Mouse (Mus musculus) testis, adult 2 months (tissue): ENCODE data around the gene Cpa2.

ENCODE experiments used
- CTCF ChIP-seq: fragments of 200-500 bp; IDR thresholded peaks from 2 replicates; pipeline ENCODE4 v1.5.1; 2012; ENCODE audit warnings: low read depth, mild to moderate bottlenecking, inconsistent platforms, low read length, moderate library complexity; ENCODE audit not compliant: control insufficient read depth, insufficient read depth, insufficient replicate concordance
- POLR2A ChIP-seq: fragments of 200-500 bp; IDR thresholded peaks from 2 replicates; pipeline ENCODE4 v1.6.1; 2012; ENCODE audit warnings: low read depth, mild to moderate bottlenecking, inconsistent platforms, low read length, moderate library complexity; ENCODE audit not compliant: control insufficient read depth

DNA sequence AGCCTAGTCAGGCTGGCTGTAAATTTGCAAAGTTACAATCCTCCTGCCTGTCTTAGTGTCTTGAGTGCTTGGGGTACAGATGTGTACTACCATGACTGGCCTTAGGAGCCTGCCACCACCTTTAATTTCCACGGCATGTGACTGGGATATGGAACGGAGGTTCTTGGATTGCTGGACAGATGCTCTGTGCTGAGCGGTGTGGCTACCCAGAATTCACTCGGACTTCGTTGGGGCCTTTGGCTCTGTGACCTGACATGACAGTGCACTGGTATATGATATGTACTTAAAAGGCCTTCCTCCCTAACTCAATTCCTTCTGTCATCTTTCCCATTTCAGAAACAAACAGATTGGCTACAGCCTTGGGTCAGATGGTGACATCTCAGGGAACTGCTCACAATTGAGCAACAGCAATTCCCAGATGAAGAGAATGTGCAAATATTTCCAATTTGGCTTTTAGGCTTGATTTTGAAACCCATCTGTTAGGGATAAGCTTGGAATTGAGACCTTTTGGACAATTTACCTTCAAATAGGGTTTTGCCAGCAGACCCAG lies 13.3 kb downstream of the Cpa2 start:
- TF ChIP-seq CTCF (no peak), POLR2A (no peak)
